In the genomic region with DNA sequence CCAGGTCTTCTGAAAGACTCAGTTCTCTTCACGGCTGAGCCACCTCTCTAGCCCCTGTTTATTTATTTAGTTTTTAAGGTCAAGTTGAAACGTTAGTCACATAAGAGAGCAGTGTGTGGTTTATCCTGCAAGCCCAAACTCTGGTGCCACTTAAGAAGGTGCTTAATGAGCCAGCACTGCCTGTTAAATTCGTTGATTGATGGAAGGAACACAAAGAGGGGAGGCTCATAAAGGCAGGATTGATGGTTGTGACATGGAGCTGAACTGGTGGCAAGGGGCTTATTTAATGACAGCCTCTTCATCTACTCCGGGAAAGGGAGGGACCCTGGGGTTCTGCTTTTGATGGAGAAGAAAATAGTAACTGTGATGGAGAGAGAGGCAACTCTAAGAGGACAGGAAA, we compare ENCODE assay signal across 10 mouse cellular contexts.
DNase-seq lines count a peak whose midpoint lies in the region; ATAC-seq and TF ChIP-seq lines count a peak whose summit lies in the region.
"Had no signal": no experiment of that assay in that cellular context is flagged by ENCODE, and none has a peak within 500 bp of the region (broad histone marks: within the 10 kb centered on the region; RNA-seq: fewer than 3 reads in every experiment).

No protein-coding gene starts in this region.

- no peak for TF ChIP-seq CTCF in lung, adult 2 months (IDR thresholded peaks at IDR 0.05; ENCODE audit: insufficient read depth, low read length)

- no peaks in the 10 kb centered on the region for H3K9me3 ChIP-seq in kidney, embryonic 15.5 days (replicated peaks)
- H3K9me3 ChIP-seq in hindbrain, embryonic 16.5 days (ENCODE audit: control insufficient read depth, low read length): no peaks in the 10 kb centered on the region

- no peak for DNase-seq in kidney, adult 18-20 months
- peak; percentile 41 for DNase-seq in embryo, embryonic 11 days
- DNase-seq in mesoderm, embryonic 11.5 days (ENCODE audit: low read depth, low spot score): peak; percentile 68
- DNase-seq in heart, postnatal 14 days: no peak
- no peak for DNase-seq in lung, adult 2 months
- DNase-seq: kidney, adult 8-10 months; lung, adult 18-20 months; right cerebral cortex, postnatal 25 days had no signal

- H3K27ac ChIP-seq in kidney, embryonic 15.5 days: no peak overlapping the region
- no peak overlapping the region for H3K27ac ChIP-seq in hindbrain, embryonic 16.5 days (ENCODE audit: low read depth, low read length)

- H3K27me3 ChIP-seq in kidney, embryonic 15.5 days: peaks cover 51% of the 10 kb centered on the region
- no peaks in the 10 kb centered on the region for H3K27me3 ChIP-seq in hindbrain, embryonic 16.5 days (replicated peaks; ENCODE audit: control insufficient read depth, insufficient read depth, low read length)

- H3K36me3 ChIP-seq in kidney, embryonic 15.5 days: no peaks in the 10 kb centered on the region
- H3K36me3 ChIP-seq in hindbrain, embryonic 16.5 days (ENCODE audit: control insufficient read depth, insufficient read depth, low read length): no peaks in the 10 kb centered on the region; the same call in 1 of the 2 replicates

- H3K4me2 ChIP-seq in kidney, embryonic 15.5 days: no peak overlapping the region
- no peak overlapping the region for H3K4me2 ChIP-seq in hindbrain, embryonic 16.5 days (ENCODE audit: low read length)

- no peak for TF ChIP-seq POLR2A in lung, adult 2 months (IDR thresholded peaks at IDR 0.05; ENCODE audit: borderline replicate concordance, extremely low read depth, low read depth, low read length)

- H3K4me3 ChIP-seq in kidney, embryonic 15.5 days (replicated peaks): no peak overlapping the region
- H3K4me3 ChIP-seq in hindbrain, embryonic 16.5 days (ENCODE audit: low read length): no peak overlapping the region
- H3K4me3 ChIP-seq in lung, adult 2 months (replicated peaks; ENCODE audit: extremely low read depth, low read depth, low read length): no peak overlapping the region

- peak; percentile 91 for ATAC-seq in kidney, embryonic 15.5 days (replicated peaks; ENCODE audit: low FRiP score)
- 0 out of 2 replicates have a peak, but pooled peaks have one; percentile 35 for ATAC-seq in hindbrain, embryonic 16.5 days

- intact Hi-C loops in heart, postnatal 14 days (cut with DNase I): no loop called here

- H3K4me1 ChIP-seq in kidney, embryonic 15.5 days: peaks cover 5% of the 10 kb centered on the region; the same call in 1 of the 2 replicates
- H3K4me1 ChIP-seq in hindbrain, embryonic 16.5 days (ENCODE audit: control insufficient read depth, insufficient read depth, low read depth, low read length): peaks cover 4% of the 10 kb centered on the region; the same call in 1 of the 2 replicates
- H3K4me1 ChIP-seq in lung, adult 2 months (ENCODE audit: control insufficient read depth, insufficient read depth, low read length): no peaks in the 10 kb centered on the region

- no peak overlapping the region for H3K9ac ChIP-seq in kidney, embryonic 15.5 days
- H3K9ac ChIP-seq in hindbrain, embryonic 16.5 days (ENCODE audit: low read depth, low read length): no peak overlapping the region

- WGBS in kidney, embryonic 15.5 days: 9% methylated on average over 4 of the region's 4 CpGs
- WGBS in hindbrain, embryonic 16.5 days: 29% methylated on average over 4 of the region's 4 CpGs
- 31% methylated on average over 4 of the region's 4 CpGs for WGBS in lung, adult 2 months

Comparison
In these comparisons a context has a peak if more than half of its experiments do, and no peak if none do; other contexts are left out.
1. DNase-seq: peak in embryo, embryonic 11 days (single experiment) and mesoderm, embryonic 11.5 days (single experiment); none in kidney, adult 18-20 months (single experiment), heart, postnatal 14 days (0 of 2) and lung, adult 2 months (single experiment).